Mouse (Mus musculus) lung, postnatal 36 days (tissue): ENCODE measurements around the gene March8.

Experiments used
- DNase-seq: peaks from one replicate; pipeline ENCODE4 v3.0.0; 2022; ENCODE audit warnings: mixed read lengths

March8 gene

DNA sequence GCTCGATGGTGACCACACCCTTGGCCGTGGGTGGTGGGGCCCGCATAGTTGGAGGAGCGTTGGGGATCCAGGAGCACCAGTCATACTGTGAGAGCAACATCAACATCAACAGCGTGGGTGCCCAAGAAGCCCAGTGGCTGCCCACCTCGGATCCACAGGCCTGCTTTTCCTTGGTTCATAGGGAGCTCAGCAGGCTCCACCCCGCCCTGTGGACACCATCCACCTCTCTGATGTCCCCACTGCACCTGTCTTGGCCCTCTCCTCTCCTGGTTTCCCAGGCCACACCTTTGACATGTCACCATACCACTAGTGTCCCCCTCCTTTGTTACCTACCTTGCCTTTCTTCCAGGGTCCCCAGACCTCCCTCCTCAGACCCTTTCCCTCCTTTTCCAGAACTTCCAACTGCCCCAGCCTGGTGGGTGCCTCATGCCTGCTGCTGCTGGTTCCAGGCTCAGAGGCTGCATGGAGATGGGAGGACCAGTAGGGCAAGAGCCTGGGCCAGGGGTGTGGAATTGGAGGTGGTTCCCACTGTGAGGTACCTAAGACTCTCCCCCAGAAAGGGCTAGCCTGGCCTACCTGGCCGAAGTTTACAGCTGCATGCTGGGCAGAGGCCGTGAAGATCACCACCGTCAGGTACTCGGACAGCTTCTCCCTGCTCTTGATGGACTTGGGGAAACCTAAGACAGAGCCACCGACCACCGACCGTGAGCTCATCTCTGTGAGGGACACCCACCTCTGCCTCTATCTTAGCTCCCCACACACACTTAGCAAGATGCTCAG lies 74.9 kb downstream of the March8 start:
- no peak for DNase-seq

- DNase-seq: no peak
Observed at GRCm38 (mm10) chr6:116415126-116415676, 77.4 kb downstream of the March8 start.

- DNase-seq: no peak
Observed at GRCm38 (mm10) chr6:116416000-116416552, 78.3 kb downstream of the March8 start.

DNA sequence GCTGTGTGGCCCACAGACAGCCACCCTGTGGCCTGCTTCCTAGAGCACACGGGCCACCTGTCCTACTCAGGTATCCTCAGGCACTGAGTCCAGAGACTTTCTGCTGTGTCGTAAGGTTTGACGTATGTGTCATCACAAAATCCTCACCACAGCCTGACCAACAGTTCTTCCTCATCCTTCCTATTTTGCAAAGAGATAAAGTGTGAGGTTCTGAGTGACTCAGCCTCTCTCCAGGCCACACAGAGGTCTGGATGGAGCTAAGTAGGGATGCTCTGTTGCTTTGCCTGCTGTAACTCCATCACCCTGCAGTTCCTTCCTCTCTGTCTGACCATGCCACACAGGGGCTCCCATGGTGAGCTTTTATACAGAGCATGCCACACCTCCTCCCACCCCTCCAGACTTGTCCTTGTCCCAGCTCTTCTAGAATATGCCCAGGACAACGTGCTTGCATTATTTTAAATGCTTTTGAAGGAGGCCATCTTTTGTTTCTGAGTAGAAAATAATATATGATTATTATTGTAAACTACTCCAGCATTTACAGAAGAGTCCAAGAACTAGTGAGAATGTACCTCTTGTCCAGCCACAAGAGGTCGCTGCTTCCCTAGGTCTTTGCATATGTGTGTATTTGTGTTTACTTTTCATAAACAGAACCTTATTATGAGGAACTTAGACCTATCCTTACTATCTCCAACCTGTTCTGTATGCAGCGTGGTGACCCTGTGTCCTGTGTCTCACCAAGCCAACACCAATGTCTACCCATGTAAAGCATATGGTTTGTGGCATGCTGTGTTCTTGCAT lies 79.9 kb downstream of the March8 start:
- peak; percentile 19 for DNase-seq

DNA sequence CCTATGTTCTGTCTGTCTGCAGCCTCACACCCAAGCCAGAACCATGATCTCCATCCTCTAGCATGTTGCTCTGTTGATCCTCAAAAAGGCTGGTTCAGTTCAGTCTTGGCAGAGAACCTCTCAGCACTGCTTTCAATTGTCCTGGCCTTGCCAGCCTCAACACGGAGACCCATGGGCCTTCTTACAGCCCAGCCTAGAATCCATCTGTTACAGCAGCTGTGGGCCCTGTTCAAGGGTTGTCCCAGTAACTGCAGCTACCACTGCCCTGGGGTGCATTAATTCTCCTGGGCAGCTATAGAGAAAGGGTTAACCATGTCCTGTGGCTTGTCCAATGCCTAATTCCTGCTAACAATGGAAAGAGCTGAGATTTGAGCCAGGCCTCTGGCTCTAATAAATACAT lies 80.7 kb downstream of the March8 start:
- DNase-seq: no peak

- DNase-seq: no peak
Observed at GRCm38 (mm10) chr6:116419699-116420098, 81.9 kb downstream of the March8 start.

- no peak for DNase-seq
Observed at GRCm38 (mm10) chr6:116420271-116420670, 82.4 kb downstream of the March8 start.

GRCm38 (mm10) chr6:116422991-116423390 lies 85.2 kb downstream of the March8 start:
- no peak for DNase-seq

GRCm38 (mm10) chr6:116423664-116424063 lies 85.8 kb downstream of the March8 start:
- peak; percentile 56 for DNase-seq

- no peak for DNase-seq
Observed at GRCm38 (mm10) chr6:116427552-116427951, 89.7 kb downstream of the March8 start.

DNA sequence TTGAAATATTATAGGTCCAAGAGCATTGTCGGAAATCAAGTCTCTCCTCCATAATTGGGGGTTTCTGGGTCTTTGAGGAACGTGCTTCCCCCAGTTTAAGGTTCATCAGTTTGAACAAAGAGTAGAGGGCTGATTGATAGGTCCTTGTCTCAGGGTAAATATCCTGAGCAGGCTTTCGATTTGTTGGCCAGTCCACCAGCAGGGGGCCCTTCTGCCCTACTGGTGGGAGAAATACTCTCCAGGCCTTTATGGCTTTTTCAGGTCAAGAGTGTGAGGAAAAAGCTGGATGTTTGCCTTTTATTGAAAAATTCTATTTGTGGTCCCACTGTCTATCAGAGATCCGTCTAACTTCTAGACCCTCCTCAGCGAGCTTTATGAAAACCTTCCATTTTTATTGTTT lies 90.5 kb downstream of the March8 start:
- peak; percentile 11 for DNase-seq

GRCm38 (mm10) chr6:116438864-116439263 lies 101.0 kb downstream of the March8 start:
- DNase-seq: no peak

GRCm38 (mm10) chr6:116439531-116439930 lies 101.7 kb downstream of the March8 start:
- peak; percentile 26 for DNase-seq

- DNase-seq: no peak
Observed at GRCm38 (mm10) chr6:116440447-116440846, 102.6 kb downstream of the March8 start.

DNA sequence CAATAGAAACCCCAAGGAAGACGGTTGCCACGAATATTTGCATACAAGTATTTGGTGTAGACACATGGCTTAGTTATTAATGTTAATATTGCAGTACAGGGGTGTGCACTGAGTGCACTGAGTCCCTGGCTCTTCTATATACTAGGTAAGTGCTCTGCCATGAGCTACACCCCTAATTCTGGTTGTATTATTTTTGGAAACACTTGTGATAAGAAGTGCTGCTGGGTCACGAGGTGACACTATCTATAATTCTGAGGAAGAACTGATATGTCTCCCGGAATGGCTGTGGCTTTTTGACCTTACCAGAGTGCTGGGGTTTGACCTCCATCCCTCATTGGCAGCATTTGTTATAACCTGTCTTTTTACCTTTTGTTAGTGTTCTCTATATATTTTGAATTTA lies 103.0 kb downstream of the March8 start:
- no peak for DNase-seq

GRCm38 (mm10) chr6:116455781-116456180 lies 118.0 kb downstream of the March8 start:
- DNase-seq: peak; percentile 66

GRCm38 (mm10) chr6:116456482-116456881 lies 118.7 kb downstream of the March8 start:
- peak; percentile 10 for DNase-seq

GRCm38 (mm10) chr6:116458728-116459127 lies 120.9 kb downstream of the March8 start:
- peak; percentile 46 for DNase-seq
